Mouse (Mus musculus) inflammation-experienced regulatory T-cells (primary cell): ENCODE data around the gene Pinlyp. TPM values are rescaled to one million over a fixed set of nuclear protein-coding genes. Genes with fewer than 3 reads are reported as not detected.

ENCODE experiments used
- polyA plus RNA-seq, 2 experiments: library from polyadenylated mRNA; unstranded; fragments of 100-300 nt; shearing (Covaris generic); gene quantifications; one replicate each; pipeline ENCODE4 v1.2.1; 2017

The Pinlyp gene
- not detected for polyA plus RNA-seq

GRCm38 (mm10) chr7:24546068-24546614 is at the start of gene Pinlyp, which contains the start of gene Xrcc1:
Gene Pinlyp, minus strand, starts transcription at chr7:24546118.
Gene Xrcc1, plus strand, starts transcription at chr7:24546289.

DNA sequence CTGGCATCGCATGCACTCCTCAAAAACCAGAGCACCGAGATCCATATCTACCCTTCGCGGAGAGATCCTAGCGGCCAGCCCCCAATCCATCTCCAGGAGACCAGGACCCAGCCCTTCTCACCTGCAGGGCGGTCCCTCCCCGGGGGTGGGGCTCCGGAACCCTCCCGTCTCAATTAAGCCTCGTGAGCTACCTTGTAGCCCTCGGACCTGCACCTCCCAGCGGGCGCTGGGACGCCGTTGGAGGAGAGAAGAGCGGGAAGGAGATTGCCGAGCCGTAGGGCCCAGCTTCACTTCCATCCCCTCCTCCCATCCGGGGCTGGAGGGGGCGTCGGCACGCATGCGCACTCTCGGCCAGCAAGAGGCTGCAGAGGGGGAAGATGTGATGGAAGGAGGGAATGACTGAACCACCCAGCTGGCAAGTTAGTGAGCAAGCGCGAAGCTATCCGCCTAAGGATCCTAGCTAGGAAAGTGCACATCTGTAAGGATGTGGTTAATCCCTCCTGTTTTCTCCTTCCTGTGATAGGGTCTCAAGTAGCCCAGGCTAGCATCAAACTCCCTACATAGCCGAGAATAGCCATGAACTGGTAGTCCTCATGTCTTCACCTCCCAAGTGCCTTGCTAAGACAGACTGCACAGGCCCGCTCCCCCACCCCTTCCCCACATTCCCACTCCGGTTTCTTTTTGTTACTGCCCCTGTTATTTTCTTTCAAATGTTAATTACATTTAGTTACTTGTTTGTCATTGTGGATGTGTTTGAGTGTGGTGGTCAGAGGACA is 41.6 kb upstream of the Pinlyp start, which contains the start of the genes Ethe1 and Zfp575:
Gene Ethe1, plus strand, starts transcription at position 214 of the 776 bp plus-strand sequence.
Gene Zfp575, minus strand, starts transcription at position 312 of the 776 bp plus-strand sequence.

DNA sequence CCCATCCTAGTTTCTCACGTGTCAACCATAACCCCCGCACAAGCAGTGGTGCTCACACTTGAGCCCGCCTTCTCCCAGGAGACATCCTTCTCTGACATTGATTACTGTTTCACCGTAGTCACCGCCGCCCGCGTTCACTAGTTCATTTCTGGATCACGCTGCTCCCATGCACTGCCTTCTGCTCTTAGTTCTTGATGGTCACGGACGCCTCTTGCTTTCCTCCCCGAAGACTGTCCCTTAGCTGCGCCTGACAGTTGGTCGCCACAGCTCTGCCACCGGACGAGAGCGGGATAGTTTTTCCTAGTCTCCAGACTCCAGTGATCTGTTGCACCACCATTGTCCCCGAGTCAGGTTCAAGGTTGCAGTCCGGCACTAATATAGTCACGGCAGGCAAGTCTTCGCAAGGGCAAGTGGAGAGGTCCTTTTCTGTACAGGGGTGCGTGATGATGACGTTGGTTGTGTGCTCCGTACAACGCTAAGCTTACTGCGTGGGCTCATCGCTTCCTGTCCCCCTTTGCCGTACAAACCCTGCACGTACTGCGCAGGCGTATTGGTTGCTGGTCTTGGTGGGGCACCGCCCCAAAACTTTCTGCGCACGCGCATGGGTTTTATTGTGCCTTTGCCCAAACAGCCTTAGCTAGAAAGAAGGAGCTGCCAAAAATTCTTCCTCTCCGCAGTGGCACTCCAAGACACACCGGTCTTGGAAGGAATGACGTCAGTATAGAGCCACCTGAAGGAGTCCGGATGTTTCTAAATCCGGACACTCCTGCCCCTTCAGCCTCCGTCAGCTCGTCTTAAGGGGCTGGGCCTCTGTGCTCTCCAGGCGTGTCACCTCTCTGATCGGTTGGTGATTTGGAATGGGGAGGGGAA is 15.6 kb downstream of the Pinlyp start, which contains the start of gene Irgq:
Gene Irgq, plus strand, starts transcription at position 628 of the 870 bp plus-strand sequence.

DNA sequence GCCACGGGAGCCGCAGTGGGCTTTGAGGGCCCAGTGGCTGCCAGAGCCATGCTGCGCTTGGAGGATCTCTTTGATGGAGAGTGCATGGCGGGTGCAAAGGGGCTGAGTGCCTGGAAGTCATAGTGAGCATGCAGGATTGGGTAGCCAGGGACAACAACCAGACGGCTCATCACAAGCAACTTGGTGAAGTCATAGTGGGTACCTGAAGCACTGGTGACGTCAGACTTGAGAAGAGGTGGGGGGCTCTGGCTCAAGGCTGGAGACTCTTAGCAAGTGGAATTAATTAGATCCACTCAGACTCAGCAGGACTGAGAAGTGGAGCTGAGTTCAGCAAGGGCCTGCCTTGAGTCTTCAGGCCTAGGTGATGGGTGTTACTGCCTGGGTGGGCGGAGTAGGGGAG is 33.6 kb downstream of the Pinlyp start, which contains the start of gene AC161166.1:
Gene AC161166.1, minus strand, starts transcription at position 101 of the 400 bp plus-strand sequence.

DNA sequence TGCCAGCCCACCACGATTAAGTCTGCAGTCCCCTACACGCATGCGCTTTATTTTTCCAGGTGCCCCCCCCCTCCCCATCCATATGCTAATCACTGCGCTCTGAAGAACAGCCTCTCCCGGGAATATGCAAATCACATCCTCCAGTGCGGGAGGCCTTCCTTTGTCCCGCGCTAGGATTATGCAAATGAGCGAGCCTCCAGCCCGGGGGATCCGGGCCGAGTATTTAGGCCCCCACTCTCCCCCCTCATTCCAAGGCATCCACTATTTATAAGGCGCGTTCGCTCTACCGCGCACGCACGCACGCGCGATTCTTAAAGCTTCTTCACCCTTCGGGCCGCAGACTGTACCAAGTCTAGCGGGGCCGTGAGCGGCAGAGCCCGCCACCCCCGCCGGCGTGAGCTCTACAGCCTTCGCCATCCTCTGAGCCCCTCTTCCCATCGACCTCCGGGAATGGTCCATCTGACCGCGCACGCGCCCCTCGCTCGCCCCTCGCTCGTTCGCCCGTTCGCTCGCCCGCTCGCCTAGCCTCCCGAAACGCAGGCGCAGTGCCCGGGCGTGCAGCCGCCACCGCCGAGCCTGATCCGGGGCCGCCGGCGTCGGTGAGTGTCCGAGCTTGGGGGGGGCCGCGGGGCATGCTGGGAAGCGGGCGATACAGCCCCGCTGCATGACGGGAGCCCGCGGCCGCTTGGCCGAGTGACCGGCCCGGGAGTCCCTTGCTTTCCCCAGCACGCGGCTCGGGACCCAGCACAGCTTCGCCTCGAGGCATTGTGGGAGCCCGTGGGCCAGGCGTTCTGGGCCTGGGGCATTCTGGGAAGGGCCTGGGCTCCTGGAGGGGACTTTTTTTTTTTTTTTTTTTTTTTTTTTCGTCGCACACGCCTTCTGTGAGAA is 38.8 kb downstream of the Pinlyp start, which contains the start of gene Zfp428:
Gene Zfp428, plus strand, starts transcription at position 169 of the 888 bp plus-strand sequence.

Other genes starting within 250 kb of the Pinlyp start
- 10 to 100 TPM; 20.2 to 27.5 TPM for gene Zfp61, start 244.9 kb downstream of the Pinlyp start, polyA plus RNA-seq
- gene Zfp94, start 229.5 kb downstream of the Pinlyp start, polyA plus RNA-seq, result 10 to 100 TPM; 17.0 to 17.9 TPM
- gene Tescl, start 212.2 kb downstream of the Pinlyp start, polyA plus RNA-seq, result not detected
- gene Lypd5, start 196.9 kb downstream of the Pinlyp start, polyA plus RNA-seq, result 1 to 10 TPM in 1 of 2 experiments, under 1 TPM in 1; 0.11 to 2.3 TPM
- gene Kcnn4, start 175.9 kb downstream of the Pinlyp start, polyA plus RNA-seq, result 100 to 1,000 TPM; 350 to 423 TPM
- 10 to 100 TPM; 51.5 to 80.1 TPM for gene Smg9, start 146.5 kb downstream of the Pinlyp start, polyA plus RNA-seq
- under 1 TPM in 1 of 2 experiments, not detected in 1; 0.45 TPM for gene Irgc1, start 93.8 kb downstream of the Pinlyp start, polyA plus RNA-seq
- gene Plaur, start 83.6 kb downstream of the Pinlyp start, polyA plus RNA-seq, result 1 to 10 TPM in 1 of 2 experiments, under 1 TPM in 1; 0.65 to 3.3 TPM
- gene Cadm4, start 64.1 kb downstream of the Pinlyp start, polyA plus RNA-seq, result under 1 TPM; 0.42 to 0.82 TPM
- gene Zfp428, start 39.1 kb downstream of the Pinlyp start, polyA plus RNA-seq, result 1 to 10 TPM; 1.0 to 1.5 TPM
- gene AC161166.1, start 33.7 kb downstream of the Pinlyp start, polyA plus RNA-seq, result 1 to 10 TPM in 1 of 2 experiments, not detected in 1; 1.1 TPM
- 1 to 10 TPM; 3.9 to 6.5 TPM for gene Irgq, start 15.4 kb downstream of the Pinlyp start, polyA plus RNA-seq
- 10 to 100 TPM; 60.5 to 60.6 TPM for gene Xrcc1, start 171 bp upstream of the Pinlyp start, polyA plus RNA-seq
- 10 to 100 TPM; 19.5 to 23.6 TPM for gene Ethe1, start 41.4 kb upstream of the Pinlyp start, polyA plus RNA-seq
- under 1 TPM; 0.27 to 0.58 TPM for gene Zfp575, start 41.5 kb upstream of the Pinlyp start, polyA plus RNA-seq
- 1 to 10 TPM in 1 of 2 experiments, under 1 TPM in 1; 0.71 to 1.9 TPM for gene Phldb3, start 64.6 kb upstream of the Pinlyp start, polyA plus RNA-seq
- 1 to 10 TPM in 1 of 2 experiments, under 1 TPM in 1; 0.19 to 1.1 TPM for gene Lypd3, start 90.4 kb upstream of the Pinlyp start, polyA plus RNA-seq
- under 1 TPM in 1 of 2 experiments, not detected in 1; 0.36 TPM for gene Tex101, start 130.6 kb upstream of the Pinlyp start, polyA plus RNA-seq
- under 1 TPM; 0.13 to 0.31 TPM for gene BC049730, start 163.1 kb upstream of the Pinlyp start, polyA plus RNA-seq
- gene Gm4763, start 180.8 kb upstream of the Pinlyp start, polyA plus RNA-seq, result 1 to 10 TPM in 1 of 2 experiments, not detected in 1; 2.5 TPM
- gene Cd177, start 214.2 kb upstream of the Pinlyp start, polyA plus RNA-seq, result under 1 TPM; 0.33 to 0.34 TPM
- 1 to 10 TPM in 1 of 2 experiments, under 1 TPM in 1; 0.82 to 1.6 TPM for gene Ceacam10, start 231.1 kb upstream of the Pinlyp start, polyA plus RNA-seq